Mouse (Mus musculus) small intestine, adult 2 months (tissue): ENCODE measurements around the gene Adi1.

Experiments
- CTCF ChIP-seq: fragments of 200-500 bp; IDR thresholded peaks from 2 replicates; pipeline ENCODE4 v1.5.1; 2012; ENCODE audit warnings: low read depth, mild to moderate bottlenecking, control low read depth, inconsistent platforms, low read length, moderate library complexity, mixed read lengths; ENCODE audit not compliant: insufficient replicate concordance, insufficient read length; ENCODE audit errors: extremely low read depth
- POLR2A ChIP-seq: fragments of 200-500 bp; IDR thresholded peaks from 2 replicates; pipeline ENCODE4 v1.6.1; 2012; ENCODE audit warnings: low read depth, mild to moderate bottlenecking, control low read depth, inconsistent platforms, low read length, moderate library complexity

DNA sequence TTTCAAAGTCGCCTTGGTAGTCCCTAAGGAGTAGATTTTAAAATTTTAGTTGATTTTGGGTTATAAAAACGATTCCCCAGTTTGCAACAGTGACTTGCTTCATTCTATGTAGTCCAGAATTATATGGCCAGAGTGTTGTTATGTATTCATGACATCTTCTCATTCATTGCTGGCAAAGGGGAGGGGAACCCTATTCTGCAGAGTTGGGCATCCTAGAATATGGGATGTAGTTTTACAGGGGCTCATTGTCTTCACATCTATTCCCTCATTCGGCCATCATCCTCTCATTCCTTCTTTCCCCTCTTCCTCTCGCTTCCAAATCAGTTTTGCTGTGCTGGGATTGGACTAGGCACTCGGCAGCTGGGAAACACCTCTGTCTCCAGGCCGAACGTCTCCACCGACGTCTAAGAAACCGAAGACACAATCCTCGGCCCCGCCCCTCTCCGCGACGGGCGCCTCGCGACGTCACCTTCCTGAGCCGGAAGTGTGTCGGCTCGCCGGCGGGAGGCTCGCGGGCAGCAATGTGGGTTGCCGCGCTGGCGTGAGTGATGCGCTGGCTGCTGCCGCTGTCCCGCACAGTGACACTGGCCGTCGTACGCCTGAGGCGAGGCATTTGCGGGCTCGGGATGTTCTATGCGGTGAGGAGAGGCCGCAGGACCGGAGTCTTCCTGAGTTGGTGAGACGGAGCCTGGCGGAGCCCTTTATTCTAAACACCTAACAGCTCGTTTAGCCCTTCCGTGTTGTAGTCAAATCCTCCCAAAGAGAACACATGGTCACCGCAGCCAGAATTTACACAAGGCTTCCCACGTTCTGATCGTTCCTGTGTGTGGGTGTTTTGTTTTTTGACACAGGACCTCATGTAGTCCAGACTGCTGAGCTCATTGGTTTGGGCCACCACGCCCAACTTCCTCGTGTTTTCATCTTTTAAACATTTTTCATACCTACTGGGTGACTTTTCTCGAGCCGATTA lies 25.6 kb upstream of the Adi1 start, which contains the start of gene Rnaseh1:
- no peak for TF ChIP-seq CTCF
- peak; percentile 56; the same call in 1 of the 2 replicates for TF ChIP-seq POLR2A
